8 mouse cellular contexts compared by ENCODE assay signal in the genomic region with DNA sequence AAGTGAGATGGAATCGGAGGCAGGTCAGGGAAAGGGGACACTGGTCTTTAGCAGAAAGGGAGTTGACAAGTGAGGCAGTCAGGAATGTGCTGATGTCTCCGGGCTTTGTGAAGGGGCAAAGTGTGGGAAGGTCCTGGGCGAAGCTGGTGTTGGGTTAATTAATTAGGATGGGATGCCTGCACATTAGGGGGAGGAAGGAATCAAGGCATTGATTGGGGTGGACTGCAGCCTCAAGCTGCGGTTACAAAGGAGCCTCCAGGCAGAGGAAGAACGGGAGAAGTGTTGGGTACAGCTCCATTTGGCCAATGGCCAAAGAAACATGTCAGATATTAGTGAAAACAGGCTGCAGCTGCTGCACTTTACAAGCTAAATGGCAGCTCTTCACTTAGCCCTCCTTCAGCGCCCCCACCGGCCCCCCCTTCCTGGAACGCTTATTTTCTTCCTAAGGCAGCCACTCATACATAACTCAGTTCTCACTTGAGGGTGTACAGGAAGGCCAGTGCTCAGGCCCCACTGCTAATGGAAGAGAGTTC. TPM values are rescaled to one million over a fixed set of nuclear protein-coding genes. Genes with fewer than 3 reads are reported as not detected.
DNase-seq lines count a peak whose midpoint lies in the region; ATAC-seq and TF ChIP-seq lines count a peak whose summit lies in the region.

No protein-coding gene starts in this region.

- H3K4me3 ChIP-seq in heart, embryonic 14.5 days (ENCODE audit: control insufficient read depth in 1 of 2, insufficient read depth in 1 of 2, low read depth in 1 of 2, low read length in 2 of 2): no peak overlapping the region
- no peak overlapping the region for H3K4me3 ChIP-seq in left cerebral cortex, adult 2 months

- WGBS in heart, embryonic 14.5 days: 20% methylated on average over 8 of the region's 8 CpGs

- TF ChIP-seq CTCF in left cerebral cortex, adult 2 months (IDR thresholded peaks at IDR 0.05): no peak

- H3K9ac ChIP-seq in heart, embryonic 14.5 days (ENCODE audit: low read length): no peak overlapping the region

- no peaks in the 10 kb centered on the region for H3K36me3 ChIP-seq in heart, embryonic 14.5 days (ENCODE audit: control insufficient read depth, insufficient read depth, low read length)

- no peaks in the 10 kb centered on the region for H3K27me3 ChIP-seq in heart, embryonic 14.5 days (ENCODE audit: control insufficient read depth, insufficient read depth, low read length)

- peak; percentile 93 for DNase-seq in heart, adult 11 months
- no peak for DNase-seq in heart, postnatal 25 days (ENCODE audit: low spot score)
- DNase-seq in Muller cell, postnatal 12 days (ENCODE audit: inconsistent ontology term): peak; percentile 57
- DNase-seq in kidney, postnatal 25 days: peak; percentile 36 to 49
- no peak for DNase-seq in left cerebral cortex, adult 2 months (ENCODE audit: extremely low spot score in 1 of 2, low spot score in 2 of 2)
- no peak for DNase-seq in frontal cortex, postnatal 36 days (ENCODE audit: low spot score in 2 of 2)
- DNase-seq in spleen, adult 12 weeks (ENCODE audit: low spot score): no peak

- 0 out of 4 replicates have a peak overlapping the region, but pooled peaks have one; percentile 24 to 28 for H3K27ac ChIP-seq in heart, embryonic 14.5 days (replicated peaks in 1 of 2; ENCODE audit: control insufficient read depth in 1 of 2, insufficient read depth in 1 of 2, low read depth in 2 of 2, low read length in 2 of 2)
- no peak overlapping the region for H3K27ac ChIP-seq in left cerebral cortex, adult 2 months

- no peak overlapping the region for H3K4me2 ChIP-seq in heart, embryonic 14.5 days (ENCODE audit: low read length)

- no peaks in the 10 kb centered on the region for H3K9me3 ChIP-seq in heart, embryonic 14.5 days (ENCODE audit: control insufficient read depth, low read length)

- ATAC-seq in heart, embryonic 14.5 days (ENCODE audit: insufficient number of reproducible peaks, insufficient read depth, low FRiP score, low read depth): no peak

- peaks cover 7 to 8% of the 10 kb centered on the region in 2 experiments for H3K4me1 ChIP-seq in heart, embryonic 14.5 days (ENCODE audit: control insufficient read depth in 2 of 2, insufficient read depth in 2 of 2, low read length in 2 of 2)

- intact Hi-C loops in heart, postnatal 25 days (cut with DNase I): no loop called here
- intact Hi-C loops in left cerebral cortex, adult 2 months (cut with DNase I): no loop called here

RNA-seq across cellular contexts. Expression of gene Tcf21, which starts 48.5 kb away (rescaled TPM):
- total RNA-seq in heart, postnatal 25 days (2021): 10 to 100 TPM; 10.9 to 14.4 TPM
- polyA plus RNA-seq in heart, embryonic 14.5 days (2014; fragmentation: Nextera tagmentation; extraction: Ambion mirVana): 65.2 and 71.6 TPM in 2 replicates
- total RNA-seq in left cerebral cortex, adult 2 months (2021): not detected

Comparison
In these comparisons a context has a peak if more than half of its experiments do, and no peak if none do; other contexts are left out.
1. DNase-seq: peak in heart, adult 11 months (single experiment), Muller cell, postnatal 12 days (single experiment) and kidney, postnatal 25 days (2 of 2); none in heart, postnatal 25 days (single experiment), left cerebral cortex, adult 2 months (0 of 2), frontal cortex, postnatal 36 days (0 of 2) and spleen, adult 12 weeks (single experiment).
2. RNA of gene Tcf21, which starts 48.5 kb away (total RNA-seq): 10.9 to 14.4 TPM in heart, postnatal 25 days; not detected in left cerebral cortex, adult 2 months; every median in the first group is over 10 times any median in the second.